In the genomic region with DNA sequence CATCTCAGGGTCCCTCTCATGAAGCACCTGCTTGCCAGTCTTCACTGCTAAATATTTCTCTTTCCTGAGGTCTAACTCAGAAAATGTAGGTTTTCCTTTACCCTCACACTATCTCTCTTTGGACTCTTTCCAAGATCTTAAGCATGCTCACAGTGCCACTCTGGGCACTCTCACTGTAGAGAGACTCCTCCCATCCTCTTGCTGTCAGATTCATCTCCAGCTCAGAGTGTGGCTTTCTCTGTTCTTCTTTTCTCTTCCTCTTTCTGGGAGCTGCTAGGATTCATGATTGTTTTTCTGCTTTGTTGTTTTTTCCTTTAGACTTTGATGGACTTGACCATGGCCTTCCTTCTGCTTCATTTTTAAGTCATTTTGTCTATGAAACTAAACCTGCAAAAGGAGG, we compare ENCODE assay signal across 22 mouse cellular contexts.
"Had no signal": no experiment of that assay in that cellular context is flagged by ENCODE, and none has a peak within 500 bp of the region (broad histone marks: within the 10 kb centered on the region; RNA-seq: fewer than 3 reads in every experiment).

No protein-coding gene starts in this region.

- H3K27ac ChIP-seq: limb, embryonic 12.5 days; limb, embryonic 15.5 days; liver, embryonic 14.5 days; macrophage; midbrain, embryonic 12.5 days; midbrain, embryonic 15.5 days; neural tube, embryonic 13.5 days had no signal

- DNase-seq: kidney, adult 18-20 months; kidney, adult 9 months; kidney, postnatal 14 days; kidney, postnatal 4 days; left cerebral cortex, postnatal 4 days; liver, postnatal 0 days; lung, embryonic 14.5 days; right cerebral cortex, postnatal 4 days; spleen, adult 18-20 months; thymus, adult 18-20 months; thymus, postnatal 14 days; thymus, postnatal 4 days had no signal

- H3K4me1 ChIP-seq: limb, embryonic 12.5 days; limb, embryonic 15.5 days; midbrain, embryonic 12.5 days; midbrain, embryonic 15.5 days; neural tube, embryonic 13.5 days had no signal

- H3K9ac ChIP-seq: limb, embryonic 12.5 days; limb, embryonic 15.5 days; liver, embryonic 14.5 days; liver, postnatal 0 days; lung, embryonic 14.5 days; midbrain, embryonic 12.5 days; midbrain, embryonic 15.5 days; neural tube, embryonic 13.5 days had no signal

- H3K36me3 ChIP-seq: limb, embryonic 12.5 days; limb, embryonic 15.5 days; midbrain, embryonic 12.5 days; midbrain, embryonic 15.5 days; neural tube, embryonic 13.5 days had no signal

- H3K9me3 ChIP-seq: limb, embryonic 15.5 days; midbrain, embryonic 15.5 days had no signal

- H3K4me3 ChIP-seq: limb, embryonic 12.5 days; limb, embryonic 15.5 days; midbrain, embryonic 12.5 days; midbrain, embryonic 15.5 days; myocyte; neural tube, embryonic 13.5 days had no signal

- H3K4me2 ChIP-seq: limb, embryonic 12.5 days; limb, embryonic 15.5 days; liver, embryonic 11.5 days; lung, embryonic 14.5 days; midbrain, embryonic 12.5 days; midbrain, embryonic 15.5 days; neural tube, embryonic 13.5 days had no signal

- H3K27me3 ChIP-seq: limb, embryonic 12.5 days; limb, embryonic 15.5 days; midbrain, embryonic 12.5 days; midbrain, embryonic 15.5 days; neural tube, embryonic 13.5 days had no signal

- ATAC-seq: liver, postnatal 0 days; lung, postnatal 0 days; midbrain, embryonic 15.5 days had no signal
